Comparison of ENCODE assay signal across 20 mouse cellular contexts in genomic region chr4:45745746-45746145, GRCm38 (mm10). TPM values are rescaled to one million over a fixed set of nuclear protein-coding genes. Genes with fewer than 3 reads are reported as not detected.
DNase-seq lines count a peak whose midpoint lies in the region; ATAC-seq and TF ChIP-seq lines count a peak whose summit lies in the region.
"Had no signal": no experiment of that assay in that cellular context is flagged by ENCODE, and none has a peak within 500 bp of the region (broad histone marks: within the 10 kb centered on the region; RNA-seq: fewer than 3 reads in every experiment).

No protein-coding gene starts in this region.

- WGBS in kidney, embryonic 15.5 days: 32% methylated on average over 9 of the region's 9 CpGs
- 39% methylated on average over 9 of the region's 9 CpGs for WGBS in kidney, embryonic 16.5 days
- WGBS in intestine, embryonic 15.5 days: 37% methylated on average over 9 of the region's 9 CpGs
- WGBS in liver, embryonic 16.5 days (ENCODE audit: insufficient replicate concordance): 30% methylated on average over 9 of the region's 9 CpGs
- WGBS in hindbrain, embryonic 13.5 days: 63% methylated on average over 9 of the region's 9 CpGs
- 61% methylated on average over 9 of the region's 9 CpGs for WGBS in midbrain, postnatal 0 days

- no peaks in the 10 kb centered on the region for H3K36me3 ChIP-seq in kidney, embryonic 15.5 days
- H3K36me3 ChIP-seq in kidney, embryonic 16.5 days (ENCODE audit: insufficient read depth, low read length): no peaks in the 10 kb centered on the region
- H3K36me3 ChIP-seq in intestine, embryonic 15.5 days: no peaks in the 10 kb centered on the region
- no peaks in the 10 kb centered on the region for H3K36me3 ChIP-seq in liver, embryonic 16.5 days (ENCODE audit: control insufficient read depth, insufficient read depth)
- H3K36me3 ChIP-seq in hindbrain, embryonic 13.5 days: no peaks in the 10 kb centered on the region
- no peaks in the 10 kb centered on the region for H3K36me3 ChIP-seq in midbrain, postnatal 0 days (ENCODE audit: insufficient read depth, low read length)
- H3K36me3 ChIP-seq: limb, embryonic 15.5 days; midbrain, embryonic 10.5 days; neural tube, embryonic 13.5 days had no signal

- DNase-seq in cerebellum, adult 11-12 months: no peak
- no peak for DNase-seq in kidney, adult 18-20 months
- DNase-seq in midbrain, postnatal 0 days (ENCODE audit: low spot score): no peak
- DNase-seq: adrenal gland, postnatal 25 days; cerebellum, postnatal 10 days; kidney, adult 11 months; lung, postnatal 14 days; right cerebral cortex, postnatal 25 days; thymus, postnatal 4 days had no signal

- no peak overlapping the region for H3K9ac ChIP-seq in kidney, embryonic 15.5 days
- H3K9ac ChIP-seq in kidney, embryonic 16.5 days (replicated peaks; ENCODE audit: low read length): no peak overlapping the region
- no peak overlapping the region for H3K9ac ChIP-seq in intestine, embryonic 15.5 days
- no peak overlapping the region for H3K9ac ChIP-seq in liver, embryonic 16.5 days (ENCODE audit: low read depth, low read length)
- H3K9ac ChIP-seq in hindbrain, embryonic 13.5 days: no peak overlapping the region
- no peak overlapping the region for H3K9ac ChIP-seq in midbrain, postnatal 0 days (replicated peaks; ENCODE audit: low read length, poor library complexity, severe bottlenecking)
- H3K9ac ChIP-seq: limb, embryonic 15.5 days; neural tube, embryonic 13.5 days had no signal

- H3K27me3 ChIP-seq in kidney, embryonic 15.5 days: 0 out of 2 replicates have a peak, but pooled peaks cover 2% of the 10 kb centered on the region
- H3K27me3 ChIP-seq in kidney, embryonic 16.5 days (ENCODE audit: insufficient read depth, low read length): no peaks in the 10 kb centered on the region
- H3K27me3 ChIP-seq in intestine, embryonic 15.5 days (replicated peaks): no peaks in the 10 kb centered on the region
- H3K27me3 ChIP-seq in liver, embryonic 16.5 days (ENCODE audit: control insufficient read depth, insufficient read depth, low read depth, low read length): peaks cover 3% of the 10 kb centered on the region; the same call in 1 of the 2 replicates
- H3K27me3 ChIP-seq in hindbrain, embryonic 13.5 days: peaks cover 18% of the 10 kb centered on the region
- H3K27me3 ChIP-seq in midbrain, postnatal 0 days (ENCODE audit: insufficient read depth, low read length): no peaks in the 10 kb centered on the region
- H3K27me3 ChIP-seq: limb, embryonic 15.5 days; Patski had no signal

- H3K4me2 ChIP-seq in kidney, embryonic 15.5 days: no peak overlapping the region
- no peak overlapping the region for H3K4me2 ChIP-seq in kidney, embryonic 16.5 days (replicated peaks; ENCODE audit: low read depth, low read length)
- no peak overlapping the region for H3K4me2 ChIP-seq in intestine, embryonic 15.5 days (replicated peaks)
- peak overlapping the region; percentile 24; the same call in 1 of the 2 replicates for H3K4me2 ChIP-seq in liver, embryonic 16.5 days (ENCODE audit: low read depth, low read length)
- no peak overlapping the region for H3K4me2 ChIP-seq in hindbrain, embryonic 13.5 days
- no peak overlapping the region for H3K4me2 ChIP-seq in midbrain, postnatal 0 days (ENCODE audit: low read depth, low read length, poor library complexity, severe bottlenecking)
- H3K4me2 ChIP-seq: limb, embryonic 15.5 days; neural tube, embryonic 13.5 days had no signal

- no peak overlapping the region for H3K27ac ChIP-seq in kidney, embryonic 15.5 days
- H3K27ac ChIP-seq in kidney, embryonic 16.5 days (ENCODE audit: low read length): no peak overlapping the region
- peak overlapping the region; percentile 40 for H3K27ac ChIP-seq in intestine, embryonic 15.5 days
- peak overlapping the region; percentile 41 for H3K27ac ChIP-seq in liver, embryonic 16.5 days (ENCODE audit: low read length)
- no peak overlapping the region for H3K27ac ChIP-seq in hindbrain, embryonic 13.5 days
- H3K27ac ChIP-seq in midbrain, postnatal 0 days (ENCODE audit: low read depth, low read length): no peak overlapping the region
- H3K27ac ChIP-seq: limb, embryonic 15.5 days; midbrain, embryonic 10.5 days; neural tube, embryonic 13.5 days had no signal

- H3K4me3 ChIP-seq in kidney, embryonic 15.5 days (replicated peaks): no peak overlapping the region
- no peak overlapping the region for H3K4me3 ChIP-seq in kidney, embryonic 16.5 days (ENCODE audit: low read length)
- H3K4me3 ChIP-seq in intestine, embryonic 15.5 days (replicated peaks): no peak overlapping the region
- H3K4me3 ChIP-seq in liver, embryonic 16.5 days (ENCODE audit: low read depth, low read length): no peak overlapping the region
- H3K4me3 ChIP-seq in hindbrain, embryonic 13.5 days: no peak overlapping the region
- no peak overlapping the region for H3K4me3 ChIP-seq in midbrain, postnatal 0 days (ENCODE audit: low read depth, low read length)
- H3K4me3 ChIP-seq: limb, embryonic 15.5 days; midbrain, embryonic 10.5 days; neural tube, embryonic 13.5 days had no signal

- TF ChIP-seq CTCF in midbrain, postnatal 0 days (IDR thresholded peaks at IDR 0.05): no peak

- 0 out of 2 replicates have a peak, but pooled peaks have one; percentile 36 for ATAC-seq in kidney, embryonic 15.5 days (replicated peaks; ENCODE audit: low FRiP score)
- ATAC-seq in kidney, embryonic 16.5 days (ENCODE audit: low FRiP score, low TSS enrichment): no peak
- peak; percentile 47; the same call in 1 of the 2 replicates for ATAC-seq in intestine, embryonic 15.5 days
- peak; percentile 75 for ATAC-seq in liver, embryonic 16.5 days (ENCODE audit: low read depth)
- no peak for ATAC-seq in hindbrain, embryonic 13.5 days (ENCODE audit: low FRiP score)
- no peak for ATAC-seq in midbrain, postnatal 0 days (ENCODE audit: low FRiP score)
- ATAC-seq: activated CD4-positive, CD25-positive, alpha-beta regulatory T cell, adult 4 months; forebrain, embryonic 14.5 days; Patski had no signal

- no peaks in the 10 kb centered on the region for H3K9me3 ChIP-seq in kidney, embryonic 15.5 days (replicated peaks)
- no peaks in the 10 kb centered on the region for H3K9me3 ChIP-seq in kidney, embryonic 16.5 days (ENCODE audit: low read length)
- no peaks in the 10 kb centered on the region for H3K9me3 ChIP-seq in intestine, embryonic 15.5 days
- H3K9me3 ChIP-seq in liver, embryonic 16.5 days (replicated peaks; ENCODE audit: control insufficient read depth, low read length): no peaks in the 10 kb centered on the region
- H3K9me3 ChIP-seq in hindbrain, embryonic 13.5 days: no peaks in the 10 kb centered on the region
- no peaks in the 10 kb centered on the region for H3K9me3 ChIP-seq in midbrain, postnatal 0 days (ENCODE audit: low read length)
- H3K9me3 ChIP-seq: limb, embryonic 15.5 days; midbrain, embryonic 10.5 days; neural tube, embryonic 13.5 days had no signal

- H3K4me1 ChIP-seq in kidney, embryonic 15.5 days: peaks cover 8% of the 10 kb centered on the region; the same call in 1 of the 2 replicates
- H3K4me1 ChIP-seq in kidney, embryonic 16.5 days (ENCODE audit: insufficient read depth, low read length): 0 out of 2 replicates have a peak, but pooled peaks cover 2% of the 10 kb centered on the region
- H3K4me1 ChIP-seq in intestine, embryonic 15.5 days (replicated peaks): peaks cover 9% of the 10 kb centered on the region; the same call in 1 of the 2 replicates
- peaks cover 14% of the 10 kb centered on the region for H3K4me1 ChIP-seq in liver, embryonic 16.5 days (ENCODE audit: control insufficient read depth, low read depth, low read length)
- no peaks in the 10 kb centered on the region for H3K4me1 ChIP-seq in hindbrain, embryonic 13.5 days (replicated peaks)
- no peaks in the 10 kb centered on the region for H3K4me1 ChIP-seq in midbrain, postnatal 0 days (ENCODE audit: insufficient read depth, low read length)
- H3K4me1 ChIP-seq: neural tube, embryonic 13.5 days had no signal

RNA-seq across cellular contexts. Expression of gene Aldh1b1, which starts 53.1 kb away (rescaled TPM):
- 10.8 and 11.2 TPM in 2 replicates for polyA plus RNA-seq in kidney, embryonic 15.5 days (2015; fragmentation: Nextera tagmentation; extraction: Ambion mirVana)
- polyA plus RNA-seq in kidney, embryonic 16.5 days (2015; fragmentation: Nextera tagmentation; extraction: Ambion mirVana): 10.7 and 11.8 TPM in 2 replicates
- polyA plus RNA-seq in intestine, embryonic 15.5 days (2015; fragmentation: Nextera tagmentation; extraction: Ambion mirVana): 428 and 484 TPM in 2 replicates
- 103 and 114 TPM in 2 replicates for polyA plus RNA-seq in liver, embryonic 16.5 days (2015; fragmentation: Nextera tagmentation; extraction: Ambion mirVana)
- 17.7 and 18.0 TPM in 2 replicates for polyA plus RNA-seq in hindbrain, embryonic 13.5 days (2015; fragmentation: Nextera tagmentation; extraction: Ambion mirVana)
- 17.6 and 20.3 TPM in 2 replicates for total RNA-seq in midbrain, postnatal 0 days (2014; rRNA removed)
- 22.6 and 23.6 TPM in 2 replicates for polyA plus RNA-seq in midbrain, postnatal 0 days (2015; fragmentation: Nextera tagmentation; extraction: Ambion mirVana)

Comparison
In these comparisons a context has a peak if more than half of its experiments do, and no peak if none do; other contexts are left out.
1. ATAC-seq: peak in kidney, embryonic 15.5 days (single experiment), intestine, embryonic 15.5 days (single experiment) and liver, embryonic 16.5 days (single experiment); none in kidney, embryonic 16.5 days (single experiment), hindbrain, embryonic 13.5 days (single experiment) and midbrain, postnatal 0 days (single experiment).
2. H3K27ac ChIP-seq: peak in intestine, embryonic 15.5 days (single experiment) and liver, embryonic 16.5 days (single experiment); none in kidney, embryonic 15.5 days (single experiment), kidney, embryonic 16.5 days (single experiment), hindbrain, embryonic 13.5 days (single experiment) and midbrain, postnatal 0 days (single experiment).